Mouse (Mus musculus) lung, postnatal 0 days (tissue): ENCODE data around the gene Il1rn. TPM values are rescaled to one million over a fixed set of nuclear protein-coding genes. Genes with fewer than 3 reads are reported as not detected.

Source experiments
- ATAC-seq: fragments of 200-750 bp; cut with Nextera tagmentation; 2 replicates; pipeline ENCODE4 v1.8.0; 2017; ENCODE audit warnings: moderate library complexity
- DNase-seq: peaks from one replicate; pipeline ENCODE4 v3.0.0-alpha.2; 2016; ENCODE audit warnings: low spot score
- H3K27ac ChIP-seq: fragments of 300-500 bp; sonication (generic); 2 replicates; pipeline ENCODE4 v1.5.1; 2014; ENCODE audit warnings: antibody characterized with exemption, mild to moderate bottlenecking, low read length, mixed read lengths
- H3K27me3 ChIP-seq: fragments of 300-500 bp; sonication (generic); replicated peaks from 2 replicates; pipeline ENCODE4 v1.6.1; 2014; ENCODE audit warnings: low read length, mixed read lengths; ENCODE audit not compliant: insufficient read depth
- H3K36me3 ChIP-seq: fragments of 300-500 bp; sonication (generic); 2 replicates; pipeline ENCODE4 v1.6.1; 2014; ENCODE audit warnings: low read length, mixed read lengths; ENCODE audit not compliant: insufficient read depth
- H3K4me1 ChIP-seq: fragments of 300-500 bp; sonication (generic); 2 replicates; pipeline ENCODE4 v1.6.1; 2014; ENCODE audit warnings: antibody characterized with exemption, low read depth, low read length, mixed read lengths; ENCODE audit not compliant: insufficient read depth
- H3K4me2 ChIP-seq: fragments of 300-500 bp; sonication (generic); replicated peaks from 2 replicates; pipeline ENCODE4 v1.6.1; 2014; ENCODE audit warnings: low read depth, mild to moderate bottlenecking, low read length, moderate library complexity, mixed read lengths
- H3K4me3 ChIP-seq: fragments of 300-500 bp; sonication (generic); 2 replicates; pipeline ENCODE4 v1.5.1; 2014; ENCODE audit warnings: low read depth, low read length
- H3K9ac ChIP-seq: fragments of 300-500 bp; sonication (generic); replicated peaks from 2 replicates; pipeline ENCODE4 v1.6.1; 2014; ENCODE audit warnings: low read depth, mild to moderate bottlenecking
- H3K9me3 ChIP-seq: fragments of 300-500 bp; sonication (generic); 2 replicates; pipeline ENCODE4 v1.6.1; 2016; ENCODE audit warnings: low read length, mixed read lengths
- CTCF ChIP-seq: IDR thresholded peaks from 2 replicates; pipeline ENCODE4 v1.5.1; 2016; ENCODE audit warnings: antibody characterized with exemption, mild to moderate bottlenecking
- EP300 ChIP-seq: IDR thresholded peaks from 2 replicates; pipeline ENCODE4 v1.6.1; 2016; ENCODE audit warnings: antibody characterized with exemption, mild to moderate bottlenecking, control low read depth
- WGBS: fragments of 180-500 bp; shearing (Covaris S2); extraction: QIAGEN DNeasy Blood & Tissue Kit; methylation state at CpG from one replicate; pipeline ENCODE4 v1.1.7; 2014; 5-methylcytosine and 5-hydroxymethylcytosine counted together
- polyA plus RNA-seq: library from polyadenylated mRNA; unstranded; fragments of >200 nt; fragmentation: Nextera tagmentation; extraction: Ambion mirVana; gene quantifications from 2 replicates; pipeline ENCODE4 v1.2.1, GENCODE M21; 2015

Il1rn gene
- polyA plus RNA-seq, 1 experiment from 2014 or later = 9.0 TPM

GRCm38 (mm10) chr2:24397115-24397514 lies 60.5 kb downstream of the Il1rn start:
- 0% methylated on average over 2 of the region's 2 CpGs for WGBS
- H3K4me1 ChIP-seq = no peaks in the 10 kb centered on the region
- no peak for TF ChIP-seq CTCF
- TF ChIP-seq EP300 = no peak
- H3K27ac ChIP-seq = no peak overlapping the region
- H3K4me2 ChIP-seq = no peak overlapping the region
- no peak for ATAC-seq
- no peak overlapping the region for H3K9ac ChIP-seq
- no peak for DNase-seq
- no peak overlapping the region for H3K4me3 ChIP-seq
- H3K27me3 ChIP-seq = no peaks in the 10 kb centered on the region
- H3K36me3 ChIP-seq = no peaks in the 10 kb centered on the region
- H3K9me3 ChIP-seq = no peaks in the 10 kb centered on the region

GRCm38 (mm10) chr2:24400711-24401110 lies 64.1 kb downstream of the Il1rn start:
- Histone ChIP-seq H3K4me2 (no peak overlapping the region), H3K4me3 (no peak overlapping the region), H3K36me3 (no peaks in the 10 kb centered on the region), H3K27me3 (0 out of 2 replicates have a peak, but pooled peaks cover 3% of the 10 kb centered on the region), H3K9ac (no peak overlapping the region), H3K27ac (no peak overlapping the region), H3K4me1 (no peaks in the 10 kb centered on the region; the same call in 1 of the 2 replicates), H3K9me3 (no peaks in the 10 kb centered on the region)
- TF ChIP-seq CTCF = no peak
- no peak for TF ChIP-seq EP300
- WGBS = 72% methylated on average over 3 of the region's 3 CpGs
- ATAC-seq = no peak
- DNase-seq = no peak

Other genes with a start within 250 kb of the Il1rn start
- gene Tbpl2, start 240.3 kb upstream of the Il1rn start, polyA plus RNA-seq = not detected in 2 replicates
- gene Il1f8, start 183.7 kb upstream of the Il1rn start, polyA plus RNA-seq = not detected in 2 replicates
- gene Il1f9, start 150.4 kb upstream of the Il1rn start, polyA plus RNA-seq = 0.43 TPM in 2 replicates
- gene Il1f6, start 121.4 kb upstream of the Il1rn start, polyA plus RNA-seq = not detected in 2 replicates
- gene Il1f5, start 59.9 kb upstream of the Il1rn start, polyA plus RNA-seq = not detected in 2 replicates
- not detected in 2 replicates for gene Il1f10, start 45.7 kb upstream of the Il1rn start, polyA plus RNA-seq
- 2.6 and 3.0 TPM in 2 replicates for gene Psd4, start 30.7 kb downstream of the Il1rn start, polyA plus RNA-seq
- gene Pax8, start 138.7 kb downstream of the Il1rn start, polyA plus RNA-seq = not detected in 2 replicates